Mouse (Mus musculus): ENCODE data around the gene Hoxd1. TPM values are rescaled to one million over a fixed set of nuclear protein-coding genes. Genes with fewer than 3 reads are reported as not detected.
A peak's percentile ranks its signal among the peaks of the same experiment; 100 is the strongest.

Hoxd1 gene
- polyA plus RNA-seq, 1 experiment from 2014 or later: 1.5 TPM

MicroRNAs encoded within 50 kb of the gene (microRNA counts, 519-probe panel; counts per million panel counts)
- microRNA mmu-miR-10b: 3,761 counts per million, percentile 93 among the panel's probes with 10 or more counts

Small RNA genes lying within 50 kb of the gene (microRNA-seq; reads per million reads assigned to microRNA genes)
- 71,887 reads per million, percentile 99 among the genes with 10 or more reads in this experiment for gene Mir10b

Other genes starting within 250 kb of the Hoxd1 start
- gene Lnpk, start 183.5 kb upstream of the Hoxd1 start, polyA plus RNA-seq (2015; fragmentation: Nextera tagmentation; extraction: Ambion mirVana): 21.6 and 22.6 TPM in 2 replicates
- not detected in 2 replicates for gene Evx2, start 103.4 kb upstream of the Hoxd1 start, polyA plus RNA-seq (2015; fragmentation: Nextera tagmentation; extraction: Ambion mirVana)
- 0.23 and 0.95 TPM in 2 replicates for gene Hoxd13, start 94.7 kb upstream of the Hoxd1 start, polyA plus RNA-seq (2015; fragmentation: Nextera tagmentation; extraction: Ambion mirVana)
- gene Hoxd12, start 88.0 kb upstream of the Hoxd1 start, polyA plus RNA-seq (2015; fragmentation: Nextera tagmentation; extraction: Ambion mirVana): 5.4 and 6.4 TPM in 2 replicates
- gene Hoxd11, start 83.4 kb upstream of the Hoxd1 start, polyA plus RNA-seq (2015; fragmentation: Nextera tagmentation; extraction: Ambion mirVana): 25.1 and 26.3 TPM in 2 replicates
- 33.6 and 36.6 TPM in 2 replicates for gene Hoxd10, start 71.1 kb upstream of the Hoxd1 start, polyA plus RNA-seq (2015; fragmentation: Nextera tagmentation; extraction: Ambion mirVana)
- 38.1 and 40.7 TPM in 2 replicates for gene Hoxd9, start 65.3 kb upstream of the Hoxd1 start, polyA plus RNA-seq (2015; fragmentation: Nextera tagmentation; extraction: Ambion mirVana)
- gene Hoxd8, start 58.4 kb upstream of the Hoxd1 start, polyA plus RNA-seq (2015; fragmentation: Nextera tagmentation; extraction: Ambion mirVana): 36.4 and 40.8 TPM in 2 replicates
- 15.2 and 15.9 TPM in 2 replicates for gene Hoxd3, start 51.1 kb upstream of the Hoxd1 start, polyA plus RNA-seq (2015; fragmentation: Nextera tagmentation; extraction: Ambion mirVana)
- gene Hoxd4, start 51.1 kb upstream of the Hoxd1 start, polyA plus RNA-seq (2015; fragmentation: Nextera tagmentation; extraction: Ambion mirVana): 5.6 and 5.8 TPM in 2 replicates
- gene Gm28230, start 36.3 kb upstream of the Hoxd1 start, polyA plus RNA-seq (2015; fragmentation: Nextera tagmentation; extraction: Ambion mirVana): 1.7 and 2.3 TPM in 2 replicates
- 137 and 151 TPM in 2 replicates for gene Mtx2, start 62.8 kb downstream of the Hoxd1 start, polyA plus RNA-seq (2015; fragmentation: Nextera tagmentation; extraction: Ambion mirVana)